Mouse (Mus musculus) embryonic fibroblast, embryonic 13.5 days (primary cell): Measurements from ENCODE around the gene Plcb3.

Experiments
- CTCF ChIP-seq: IDR thresholded peaks from 2 replicates; pipeline ENCODE4 v1.5.1; 2011; ENCODE audit warnings: mild to moderate bottlenecking, control low read depth, low read length, moderate library complexity, borderline replicate concordance; ENCODE audit not compliant: insufficient read depth
- POLR2A ChIP-seq: IDR thresholded peaks from 2 replicates; pipeline ENCODE4 v1.6.1; 2011; ENCODE audit warnings: low read depth, mild to moderate bottlenecking, control low read depth, low read length, moderate library complexity

DNA sequence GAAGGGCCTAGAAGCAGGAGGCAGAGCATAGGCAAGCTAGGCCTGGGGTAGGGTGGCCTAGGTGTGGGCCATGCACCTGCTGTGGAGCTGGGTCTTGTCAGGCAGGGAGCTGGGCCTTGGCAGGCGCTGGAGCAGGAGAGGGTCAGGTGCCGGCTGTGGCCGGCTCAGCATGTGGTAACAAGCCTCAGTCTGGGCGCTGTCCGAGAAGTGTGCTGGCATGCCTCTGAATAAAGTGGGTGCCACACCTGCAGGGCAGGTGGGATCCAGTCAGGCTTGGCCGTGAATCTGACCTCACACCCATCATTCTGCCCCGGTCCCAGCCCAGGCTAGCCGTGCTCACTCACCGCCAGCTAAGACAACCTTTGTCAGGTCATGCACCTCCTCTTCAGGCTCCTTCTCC, 37.7 kb upstream of the Plcb3 start:
- TF ChIP-seq POLR2A: no peak
- no peak for TF ChIP-seq CTCF
